14 mouse cellular contexts compared by ENCODE assay signal in the genomic region with DNA sequence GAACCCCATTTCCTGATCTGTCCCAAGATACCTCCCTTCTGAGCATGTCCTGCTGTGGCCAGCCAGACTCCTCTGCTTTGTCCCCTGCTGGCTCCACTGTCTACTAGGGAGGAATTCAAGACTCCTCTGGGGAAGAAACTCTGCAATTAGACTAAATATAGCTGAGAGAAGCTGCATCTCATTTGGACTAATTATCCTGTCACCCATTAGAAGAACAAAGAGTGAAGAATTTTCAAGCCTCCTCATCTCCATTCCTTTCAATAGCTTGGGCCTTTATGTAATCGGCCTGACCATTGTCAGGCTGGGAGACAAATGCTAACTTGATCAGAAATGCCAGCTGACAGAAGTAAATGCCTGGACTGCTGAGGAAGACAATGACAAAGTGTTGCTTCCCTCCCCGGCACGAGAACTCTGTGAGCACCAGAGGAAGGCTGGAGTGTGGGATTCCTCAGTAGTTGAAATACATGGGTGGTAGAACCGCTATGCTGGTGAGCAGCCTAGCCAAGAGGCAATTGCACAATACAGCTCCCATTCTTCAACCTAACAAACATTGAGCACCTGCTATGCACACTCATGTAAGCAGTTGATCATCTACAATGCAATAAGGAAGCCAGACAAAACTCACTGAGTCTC. TPM values are rescaled to one million over a fixed set of nuclear protein-coding genes. Genes with fewer than 3 reads are reported as not detected.
DNase-seq lines count a peak whose midpoint lies in the region; ATAC-seq and TF ChIP-seq lines count a peak whose summit lies in the region.
"Had no signal": no experiment of that assay in that cellular context is flagged by ENCODE, and none has a peak within 500 bp of the region (broad histone marks: within the 10 kb centered on the region; RNA-seq: fewer than 3 reads in every experiment).

No protein-coding gene starts in this region.

- H3K9me3 ChIP-seq in hindbrain, embryonic 11.5 days (ENCODE audit: control insufficient read depth, low read length): no peaks in the 10 kb centered on the region
- H3K9me3 ChIP-seq in hindbrain, embryonic 16.5 days (ENCODE audit: control insufficient read depth, low read length): no peaks in the 10 kb centered on the region
- no peaks in the 10 kb centered on the region for H3K9me3 ChIP-seq in forebrain, postnatal 0 days (ENCODE audit: low read length)

- H3K9ac ChIP-seq in hindbrain, embryonic 11.5 days (ENCODE audit: low read depth, low read length): no peak overlapping the region
- H3K9ac ChIP-seq in hindbrain, embryonic 16.5 days (ENCODE audit: low read depth, low read length): no peak overlapping the region
- no peak overlapping the region for H3K9ac ChIP-seq in forebrain, postnatal 0 days
- H3K9ac ChIP-seq: lung, embryonic 14.5 days had no signal

- 48% methylated on average over 4 of the region's 4 CpGs for WGBS in hindbrain, embryonic 11.5 days
- 29% methylated on average over 4 of the region's 4 CpGs for WGBS in hindbrain, embryonic 16.5 days
- 28% methylated on average over 4 of the region's 4 CpGs for WGBS in forebrain, postnatal 0 days

- no peaks in the 10 kb centered on the region for H3K36me3 ChIP-seq in hindbrain, embryonic 11.5 days (ENCODE audit: control insufficient read depth, insufficient read depth, low read length)
- H3K36me3 ChIP-seq in hindbrain, embryonic 16.5 days (ENCODE audit: control insufficient read depth, insufficient read depth, low read length): no peaks in the 10 kb centered on the region
- H3K36me3 ChIP-seq in forebrain, postnatal 0 days (ENCODE audit: insufficient read depth): no peaks in the 10 kb centered on the region

- TF ChIP-seq CTCF in left cerebral cortex, adult 2 months (IDR thresholded peaks at IDR 0.05): no peak
- TF ChIP-seq CTCF in forebrain, postnatal 0 days (IDR thresholded peaks at IDR 0.05; ENCODE audit: low read depth): no peak

- no peak for DNase-seq in hindbrain, embryonic 11.5 days (ENCODE audit: low spot score)
- peak; percentile 22 to 24 for DNase-seq in left cerebral cortex, postnatal 25 days (ENCODE audit: low spot score in 2 of 2)
- no peak for DNase-seq in left cerebral cortex, adult 2 months (ENCODE audit: extremely low spot score in 1 of 2, low spot score in 2 of 2)
- peak; percentile 70 for DNase-seq in brain, adult 2 months (ENCODE audit: low read depth, low spot score)
- DNase-seq in forebrain, postnatal 0 days: peak; percentile 37
- DNase-seq in thymus, postnatal 25 days: no peak
- no peak for DNase-seq in cerebellum, adult 9-10 months
- DNase-seq: B cell, adult 2 months; cerebellum, adult 18-20 months; kidney, adult 18-20 months; kidney, postnatal 25 days; lung, embryonic 14.5 days had no signal

- peak; percentile 43; the same call in 1 of the 2 replicates for ATAC-seq in hindbrain, embryonic 11.5 days (ENCODE audit: low FRiP score)
- ATAC-seq in hindbrain, embryonic 16.5 days: no peak
- ATAC-seq in forebrain, postnatal 0 days: peak; percentile 89

- no peak overlapping the region for H3K4me3 ChIP-seq in hindbrain, embryonic 11.5 days (ENCODE audit: low read depth, low read length)
- H3K4me3 ChIP-seq in hindbrain, embryonic 16.5 days (ENCODE audit: low read length): no peak overlapping the region
- H3K4me3 ChIP-seq in left cerebral cortex, adult 2 months: no peak overlapping the region
- H3K4me3 ChIP-seq in forebrain, postnatal 0 days (ENCODE audit: low read depth, low read length): no peak overlapping the region

- no peaks in the 10 kb centered on the region for H3K4me1 ChIP-seq in hindbrain, embryonic 11.5 days (replicated peaks; ENCODE audit: control insufficient read depth, insufficient read depth, low read length)
- H3K4me1 ChIP-seq in hindbrain, embryonic 16.5 days (ENCODE audit: control insufficient read depth, insufficient read depth, low read depth, low read length): no peaks in the 10 kb centered on the region; the same call in 1 of the 2 replicates
- H3K4me1 ChIP-seq in forebrain, postnatal 0 days (ENCODE audit: insufficient read depth): no peaks in the 10 kb centered on the region

- H3K4me2 ChIP-seq in hindbrain, embryonic 11.5 days (replicated peaks; ENCODE audit: low read depth, low read length): no peak overlapping the region
- H3K4me2 ChIP-seq in hindbrain, embryonic 16.5 days (ENCODE audit: low read length): no peak overlapping the region
- H3K4me2 ChIP-seq in forebrain, postnatal 0 days (ENCODE audit: low read depth): no peak overlapping the region
- H3K4me2 ChIP-seq: liver, embryonic 11.5 days; lung, embryonic 14.5 days had no signal

- intact Hi-C loops in left cerebral cortex, postnatal 25 days (cut with DNase I): loop anchor here (5.0 kb wide), 1 partner anchor 44 kb away; no protein-coding TSS in a partner anchor
- intact Hi-C loops in left cerebral cortex, adult 2 months (cut with DNase I): loop anchor here (2.0 kb wide), 1 partner anchor 54 kb away; a partner anchor contains a TSS

- no peak overlapping the region for H3K27ac ChIP-seq in hindbrain, embryonic 11.5 days (ENCODE audit: low read depth, low read length)
- H3K27ac ChIP-seq in hindbrain, embryonic 16.5 days (ENCODE audit: low read depth, low read length): no peak overlapping the region
- no peak overlapping the region for H3K27ac ChIP-seq in left cerebral cortex, adult 2 months
- H3K27ac ChIP-seq in forebrain, postnatal 0 days (ENCODE audit: low read depth, low read length): peak overlapping the region; percentile 75

- no peaks in the 10 kb centered on the region for H3K27me3 ChIP-seq in hindbrain, embryonic 11.5 days (ENCODE audit: control insufficient read depth, insufficient read depth, low read length)
- H3K27me3 ChIP-seq in hindbrain, embryonic 16.5 days (replicated peaks; ENCODE audit: control insufficient read depth, insufficient read depth, low read length): no peaks in the 10 kb centered on the region
- no peaks in the 10 kb centered on the region for H3K27me3 ChIP-seq in forebrain, postnatal 0 days (ENCODE audit: insufficient read depth, low read length)

RNA-seq across cellular contexts. Expression of a gene that starts 53.4 kb away (rescaled TPM):
- 36.0 and 37.6 TPM in 2 replicates for polyA plus RNA-seq in hindbrain, embryonic 11.5 days (2014; fragmentation: Nextera tagmentation; extraction: Ambion mirVana)
- polyA plus RNA-seq in hindbrain, embryonic 16.5 days (2015; fragmentation: Nextera tagmentation; extraction: Ambion mirVana): 47.6 and 50.6 TPM in 2 replicates
- total RNA-seq in left cerebral cortex, postnatal 25 days (2021): 100 to 1,000 TPM; 105 to 112 TPM
- 100 to 1,000 TPM; 106 to 115 TPM for total RNA-seq in left cerebral cortex, adult 2 months (2021)
- 51.0 and 52.2 TPM in 2 replicates for total RNA-seq in forebrain, postnatal 0 days (2014; rRNA removed)
- 35.7 and 45.7 TPM in 2 replicates for polyA plus RNA-seq in forebrain, postnatal 0 days (2015; fragmentation: Nextera tagmentation; extraction: Ambion mirVana)

Comparison
In these comparisons a context has a peak if more than half of its experiments do, and no peak if none do; other contexts are left out.
1. DNase-seq: peak in left cerebral cortex, postnatal 25 days (2 of 2), brain, adult 2 months (single experiment) and forebrain, postnatal 0 days (single experiment); none in hindbrain, embryonic 11.5 days (single experiment), left cerebral cortex, adult 2 months (0 of 2), thymus, postnatal 25 days (single experiment) and cerebellum, adult 9-10 months (single experiment).